Comparison of ENCODE assay signal across 8 mouse cellular contexts in genomic region chr9:71592577-71593285, GRCm38 (mm10). TPM values are rescaled to one million over a fixed set of nuclear protein-coding genes. Genes with fewer than 3 reads are reported as not detected.
DNase-seq lines count a peak whose midpoint lies in the region; ATAC-seq and TF ChIP-seq lines count a peak whose summit lies in the region.

No protein-coding gene starts in this region.

- no peak for DNase-seq in heart, postnatal 14 days
- DNase-seq in heart, postnatal 4 days: peak; percentile 30
- no peak for DNase-seq in midbrain, embryonic 10.5 days (ENCODE audit: low spot score)
- DNase-seq in right cerebral cortex, postnatal 25 days: no peak
- DNase-seq in cerebellum, postnatal 36 days: no peak
- DNase-seq in layer of hippocampus, adult 18-20 months (ENCODE audit: low spot score in 2 of 2): no peak

- ATAC-seq in heart, embryonic 14.5 days (ENCODE audit: insufficient number of reproducible peaks, insufficient read depth, low FRiP score, low read depth): no peak

- no peaks in the 10 kb centered on the region for H3K27me3 ChIP-seq in heart, embryonic 14.5 days (ENCODE audit: control insufficient read depth, insufficient read depth, low read length)
- H3K27me3 ChIP-seq in midbrain, embryonic 10.5 days (ENCODE audit: low read depth, poor library complexity, severe bottlenecking): peaks cover 21% of the 10 kb centered on the region

- no peak for TF ChIP-seq CTCF in bone marrow macrophage, adult 2 months (IDR thresholded peaks at IDR 0.05; ENCODE audit: low read depth, low read length)

- peak overlapping the region; percentile 88 for H3K9ac ChIP-seq in heart, embryonic 14.5 days (ENCODE audit: low read length)

- peak overlapping the region; percentile 78 to 97 for H3K4me3 ChIP-seq in heart, embryonic 14.5 days (ENCODE audit: control insufficient read depth in 1 of 2, insufficient read depth in 1 of 2, low read depth in 1 of 2, low read length in 2 of 2)
- H3K4me3 ChIP-seq in bone marrow macrophage, adult 2 months (ENCODE audit: insufficient read depth, low read length): peak overlapping the region; percentile 57; the same call in 1 of the 2 replicates
- peak overlapping the region; percentile 77 for H3K4me3 ChIP-seq in midbrain, embryonic 10.5 days

- H3K4me1 ChIP-seq in heart, embryonic 14.5 days (ENCODE audit: control insufficient read depth in 2 of 2, insufficient read depth in 2 of 2, low read length in 2 of 2): peaks cover 16 to 41% of the 10 kb centered on the region in 2 experiments
- H3K4me1 ChIP-seq in bone marrow macrophage, adult 2 months (ENCODE audit: control insufficient read depth, insufficient read depth, low read length): no peaks in the 10 kb centered on the region
- peaks cover 22% of the 10 kb centered on the region for H3K4me1 ChIP-seq in midbrain, embryonic 10.5 days

- H3K9me3 ChIP-seq in heart, embryonic 14.5 days (ENCODE audit: control insufficient read depth, low read length): no peaks in the 10 kb centered on the region
- no peaks in the 10 kb centered on the region for H3K9me3 ChIP-seq in midbrain, embryonic 10.5 days (replicated peaks)

- TF ChIP-seq POLR2A in bone marrow macrophage, adult 2 months (IDR thresholded peaks at IDR 0.05; ENCODE audit: borderline replicate concordance, low read depth, low read length): no peak

- peaks cover 8% of the 10 kb centered on the region for H3K36me3 ChIP-seq in heart, embryonic 14.5 days (ENCODE audit: control insufficient read depth, insufficient read depth, low read length)
- H3K36me3 ChIP-seq in midbrain, embryonic 10.5 days: no peaks in the 10 kb centered on the region

- WGBS in heart, embryonic 14.5 days: 29% methylated on average over 6 of the region's 6 CpGs
- 48% methylated on average over 6 of the region's 6 CpGs for WGBS in midbrain, embryonic 10.5 days

- peak overlapping the region; percentile 70 for H3K4me2 ChIP-seq in heart, embryonic 14.5 days (ENCODE audit: low read length)

- H3K27ac ChIP-seq in heart, embryonic 14.5 days (replicated peaks in 1 of 2; ENCODE audit: control insufficient read depth in 1 of 2, insufficient read depth in 1 of 2, low read depth in 2 of 2, low read length in 2 of 2): peak overlapping the region; percentile 55 to 95; a peak in 3 of 4 replicates
- no peak overlapping the region for H3K27ac ChIP-seq in bone marrow macrophage, adult 2 months (ENCODE audit: insufficient read depth, low read depth, low read length)
- peak overlapping the region; percentile 76; the same call in 1 of the 2 replicates for H3K27ac ChIP-seq in midbrain, embryonic 10.5 days (replicated peaks)

- intact Hi-C loops in heart, postnatal 14 days (cut with DNase I): no loop called here

RNA-seq across cellular contexts. Expression of gene Myzap, which starts 0.6 kb away (rescaled TPM):
- polyA plus RNA-seq in heart, embryonic 14.5 days (2014; fragmentation: Nextera tagmentation; extraction: Ambion mirVana): 125 and 136 TPM in 2 replicates
- total RNA-seq in heart, postnatal 14 days (2021): 100 to 1,000 TPM; 341 to 359 TPM
- polyA plus RNA-seq in bone marrow macrophage, adult 2 months (2012; ENCODE audit: insufficient read depth, insufficient read length, missing spikeins): not detected in 2 replicates
- total RNA-seq in heart, postnatal 4 days (2021): 100 to 1,000 TPM; 261 to 277 TPM
- 4.2 and 5.1 TPM in 2 replicates for polyA plus RNA-seq in midbrain, embryonic 10.5 days (2016; fragmentation: Nextera tagmentation; extraction: Ambion mirVana)
- total RNA-seq in layer of hippocampus, adult 18-20 months (2021): 1 to 10 TPM in 1 of 2 experiments, under 1 TPM in 1; 0.71 to 1.3 TPM

Comparison
In these comparisons a context has a peak if more than half of its experiments do, and no peak if none do; other contexts are left out.
1. RNA of gene Myzap, which starts 0.6 kb away (total RNA-seq): 341 to 359 TPM in heart, postnatal 14 days and 261 to 277 TPM in heart, postnatal 4 days; 0.71 to 1.3 TPM in layer of hippocampus, adult 18-20 months; every median in the first group is over 100 times any median in the second.
2. Peak in every context shown above with its lines, with median percentiles within 50 percentile points of each other: H3K4me3 ChIP-seq.